Mouse (Mus musculus) myocyte (in vitro differentiated cells): Measurements from ENCODE around the gene Clcn6.

Experiments
- CEBPB ChIP-seq: IDR thresholded peaks from 2 replicates; pipeline ENCODE4 v1.6.1; 2011; ENCODE audit warnings: mild to moderate bottlenecking, moderate library complexity; ENCODE audit not compliant: poor library complexity, insufficient read depth, severe bottlenecking
- E2F4 ChIP-seq: IDR thresholded peaks from one replicate; pipeline ENCODE4 v1.6.1; 2011; ENCODE audit warnings: mild to moderate bottlenecking, control low read depth, moderate library complexity; ENCODE audit not compliant: insufficient read depth
- MAX ChIP-seq: IDR thresholded peaks from one replicate; pipeline ENCODE4 v1.6.1; 2011; ENCODE audit warnings: low read depth, mild to moderate bottlenecking, control low read depth
- MYOD1 ChIP-seq, 3 experiments: IDR thresholded peaks; one replicate each; pipeline ENCODE4 v1.6.1; 2011; ENCODE audit warnings: control low read depth in 2 of 3, low read depth in 2 of 3, mild to moderate bottlenecking in 2 of 3, moderate library complexity in 1 of 3; ENCODE audit not compliant: insufficient read length in 2 of 3, control insufficient read depth in 1 of 3
- MYOG ChIP-seq, 3 experiments: IDR thresholded peaks; one replicate each; pipeline ENCODE4 v1.6.1; 2011; ENCODE audit warnings: control low read depth in 2 of 3, low read depth in 2 of 3, mild to moderate bottlenecking in 2 of 3; ENCODE audit not compliant: insufficient read length in 2 of 3, control insufficient read depth in 1 of 3, insufficient read depth in 1 of 3
- POLR2A ChIP-seq: IDR thresholded peaks from one replicate; pipeline ENCODE4 v1.6.1; 2011; ENCODE audit warnings: low read depth, mild to moderate bottlenecking, control low read depth, moderate library complexity; ENCODE audit not compliant: insufficient read length
- POLR2AphosphoS2 ChIP-seq: IDR thresholded peaks from one replicate; pipeline ENCODE4 v1.6.1; 2011; ENCODE audit warnings: low read depth, control low read depth; ENCODE audit not compliant: insufficient read length
- REST ChIP-seq: IDR thresholded peaks from one replicate; pipeline ENCODE4 v1.6.1; 2011; ENCODE audit warnings: mild to moderate bottlenecking, control low read depth, moderate library complexity; ENCODE audit not compliant: insufficient read depth, insufficient read length
- SRF ChIP-seq: IDR thresholded peaks from one replicate; pipeline ENCODE4 v1.6.1; 2011; ENCODE audit warnings: low read depth; ENCODE audit not compliant: control insufficient read depth, insufficient read length
- TCF12 ChIP-seq: IDR thresholded peaks from one replicate; pipeline ENCODE4 v1.6.1; 2011; ENCODE audit warnings: mild to moderate bottlenecking, control low read depth; ENCODE audit not compliant: poor library complexity, insufficient read depth, severe bottlenecking
- TCF3 ChIP-seq: IDR thresholded peaks from one replicate; pipeline ENCODE4 v1.6.1; 2011; ENCODE audit warnings: low read depth, control low read depth; ENCODE audit not compliant: insufficient read length
- USF1 ChIP-seq: IDR thresholded peaks from one replicate; pipeline ENCODE4 v1.6.1; 2011; ENCODE audit warnings: low read depth, mild to moderate bottlenecking, control low read depth, moderate library complexity

DNA sequence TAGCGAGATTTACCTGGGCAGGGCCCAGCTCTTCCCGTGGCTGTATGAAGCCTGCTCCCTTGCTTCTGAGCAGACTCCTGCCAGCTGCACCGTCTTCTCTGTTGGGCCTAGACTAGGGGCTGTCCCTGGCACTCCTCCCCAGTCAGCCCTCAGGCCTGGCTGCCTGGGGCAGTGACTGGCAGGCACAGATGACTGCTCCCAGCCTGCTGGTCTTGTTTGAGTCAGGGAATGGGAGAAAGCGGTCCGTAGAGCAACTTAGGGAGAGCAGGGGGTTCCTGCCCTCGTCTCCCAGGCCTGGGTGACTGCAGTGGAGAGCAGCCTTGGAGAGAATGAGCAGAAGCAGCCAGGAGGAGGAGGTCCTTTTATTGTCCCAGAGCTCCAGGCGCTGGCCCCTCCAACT is 17.6 kb upstream of the Clcn6 start:
- TF ChIP-seq TCF12 = no peak
- TF ChIP-seq MAX = no peak
- TF ChIP-seq POLR2A = no peak
- TF ChIP-seq E2F4 = no peak
- peak; percentile 61 to 96 (median 92) for TF ChIP-seq MYOD1 (IDR thresholded peaks at IDR 0.05; ENCODE audit: control insufficient read depth in 1 of 3, insufficient read length in 2 of 3, low read depth in 2 of 3)
- no peak for TF ChIP-seq POLR2AphosphoS2
- TF ChIP-seq TCF3 = peak; percentile 26
- peak in 1 of 3 experiments; percentile 55 for TF ChIP-seq MYOG (IDR thresholded peaks at IDR 0.05; ENCODE audit: control insufficient read depth in 1 of 3, insufficient read depth in 1 of 3, insufficient read length in 2 of 3, low read depth in 2 of 3)
- no peak for TF ChIP-seq CEBPB
- no peak for TF ChIP-seq USF1
- no peak for TF ChIP-seq SRF
- TF ChIP-seq REST = no peak
